Mouse (Mus musculus) stomach, postnatal 0 days (tissue): ENCODE measurements at regions not wholly inside any gene's neighbourhood (a gene's known extent, or its start where the extent isn't known, plus 50 kb on each side); places are given as distances from the start of the nearest gene placed in this dataset.

ENCODE experiments used
- CTCF ChIP-seq: IDR thresholded peaks from 2 replicates; pipeline ENCODE4 v1.5.1; 2016; ENCODE audit warnings: antibody characterized with exemption, low read depth, mild to moderate bottlenecking, moderate library complexity
- EP300 ChIP-seq: optimal IDR thresholded peaks from 2 replicates; pipeline ENCODE3; 2016; ENCODE audit warnings: antibody characterized with exemption

DNA sequence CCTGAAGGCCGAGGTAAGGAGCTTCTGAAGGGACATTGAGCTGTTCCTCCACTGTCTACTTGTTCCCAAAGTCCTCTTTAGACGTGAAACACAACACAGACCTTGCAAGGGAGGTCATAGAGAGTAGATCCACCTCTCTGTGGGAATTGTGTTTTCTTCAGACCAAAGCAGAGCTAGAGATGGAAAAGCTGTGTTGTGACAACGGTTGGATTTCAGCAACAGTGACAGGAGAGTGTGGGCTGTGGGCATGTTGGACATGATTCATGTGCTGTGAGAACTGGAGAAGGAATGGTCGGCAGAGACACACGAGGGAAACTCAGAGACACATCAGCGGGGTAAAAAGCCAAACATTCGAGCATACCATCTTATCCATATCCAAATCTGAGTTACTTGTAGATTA, 261.2 kb upstream of the Nt5e start:
- no peak for TF ChIP-seq EP300
- TF ChIP-seq CTCF, result no peak
